Mouse (Mus musculus) spleen, adult 12 weeks (tissue): ENCODE measurements at regions not wholly inside any gene's neighbourhood (a gene's known extent, or its start where the extent isn't known, plus 50 kb on each side); places are given as distances from the start of the nearest gene placed in this dataset.

Experiments used
- DNase-seq: peaks from one replicate; pipeline ENCODE4 v3.0.0; 2022; ENCODE audit warnings: low spot score

GRCm38 (mm10) chr13:41694749-41695419, 89.2 kb downstream of the Tmem170b start:
- no peak for DNase-seq

- DNase-seq, result no peak
These were observed 91.2 kb downstream of the Tmem170b start for GRCm38 (mm10) chr13:41696767-41697445.

DNA sequence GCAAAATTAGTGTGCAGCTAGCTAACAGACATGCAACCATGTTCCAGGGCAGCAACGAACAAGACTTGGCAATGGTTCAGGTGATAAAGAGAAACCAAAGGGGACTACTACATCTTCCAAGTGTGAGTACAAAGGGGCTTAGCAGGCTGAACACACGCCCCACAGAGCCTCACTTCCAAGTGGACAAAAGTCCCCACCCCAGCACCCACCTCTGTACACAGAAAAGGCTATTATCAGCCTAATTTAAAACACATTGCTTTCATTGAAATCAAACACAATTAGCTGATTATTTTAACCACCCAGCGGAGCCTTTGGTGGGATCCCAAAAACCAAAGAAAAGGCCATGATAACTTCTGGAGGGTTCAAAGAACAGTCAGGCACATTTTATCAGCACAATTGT, 95.6 kb downstream of the Tmem170b start:
- DNase-seq, result no peak

DNA sequence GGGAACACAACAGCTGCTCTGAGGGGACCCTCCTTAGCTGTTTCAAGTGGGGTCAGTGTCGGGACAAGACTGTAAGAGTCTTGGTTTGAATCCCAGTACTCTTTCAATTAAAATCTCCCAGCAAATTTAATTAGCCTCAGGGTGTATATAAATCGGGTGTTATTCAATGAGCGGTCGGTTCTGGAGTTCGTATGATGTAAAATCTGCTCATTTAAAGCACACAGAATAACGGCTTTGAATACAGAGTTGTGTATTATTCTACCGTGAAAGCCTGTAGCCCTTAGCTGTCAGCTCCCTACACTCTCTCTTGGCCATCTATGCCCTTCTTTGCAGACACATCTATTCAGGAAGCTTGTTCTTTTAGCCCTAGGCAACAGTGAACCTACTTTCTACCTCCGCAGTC, 96.1 kb downstream of the Tmem170b start:
- no peak for DNase-seq

DNA sequence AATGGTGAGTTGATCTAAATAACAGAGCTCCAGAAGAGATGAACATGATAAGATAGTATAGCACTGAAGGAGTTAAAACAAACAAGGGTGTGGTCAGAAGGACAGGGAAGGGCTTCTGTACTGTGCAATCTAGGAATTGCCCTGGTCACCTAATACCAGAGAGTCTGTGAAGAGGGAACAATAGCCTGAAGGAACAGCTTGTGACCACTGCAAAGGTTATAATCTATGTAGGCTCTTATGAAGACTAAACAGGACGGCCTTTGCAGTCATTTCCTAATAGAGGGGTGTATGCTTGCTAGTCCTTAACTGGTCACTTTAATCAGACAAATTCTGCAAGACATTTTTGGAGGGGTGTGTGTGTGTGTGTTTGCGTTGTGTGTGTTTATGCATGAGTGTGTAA, 97.5 kb downstream of the Tmem170b start:
- no peak for DNase-seq

DNA sequence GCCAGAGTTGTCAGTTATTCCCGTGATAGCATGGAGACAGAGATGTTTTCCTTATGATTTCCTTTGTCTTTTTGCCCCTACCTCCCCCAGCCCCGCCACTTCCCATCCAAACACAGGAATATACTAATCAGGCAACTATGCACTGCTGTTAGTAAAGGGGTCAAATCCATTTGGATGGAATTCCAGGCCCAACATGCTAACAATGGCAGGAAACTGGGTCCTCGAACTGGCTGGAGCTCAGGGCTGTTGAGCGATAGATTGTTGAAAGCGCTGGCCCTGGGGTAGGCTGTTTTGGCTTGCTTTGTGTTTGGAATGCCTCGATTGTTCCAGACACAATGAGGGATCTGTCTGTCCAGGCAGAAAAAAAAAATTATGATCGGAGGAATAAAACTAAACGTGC, 97.9 kb downstream of the Tmem170b start:
- DNase-seq, result no peak

DNA sequence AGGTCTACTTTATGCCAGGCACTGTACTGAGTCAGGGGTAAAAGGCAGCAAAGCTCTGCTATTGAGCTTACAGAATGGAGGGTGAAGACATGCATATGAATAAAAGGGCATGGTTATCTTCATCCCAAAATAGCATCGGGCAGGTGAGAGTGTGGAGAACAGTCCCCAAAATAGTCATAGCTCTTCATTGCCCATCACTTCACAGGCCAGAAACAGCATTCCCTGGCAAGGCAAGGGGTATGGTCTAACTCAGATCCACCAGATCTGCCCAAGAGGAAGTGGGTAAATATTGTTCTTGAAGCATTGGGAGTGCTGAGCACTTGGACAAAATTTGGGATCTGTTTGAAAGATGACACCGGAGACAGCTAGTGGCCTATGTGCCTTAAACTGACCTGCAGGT, 99.1 kb downstream of the Tmem170b start:
- no peak for DNase-seq

DNA sequence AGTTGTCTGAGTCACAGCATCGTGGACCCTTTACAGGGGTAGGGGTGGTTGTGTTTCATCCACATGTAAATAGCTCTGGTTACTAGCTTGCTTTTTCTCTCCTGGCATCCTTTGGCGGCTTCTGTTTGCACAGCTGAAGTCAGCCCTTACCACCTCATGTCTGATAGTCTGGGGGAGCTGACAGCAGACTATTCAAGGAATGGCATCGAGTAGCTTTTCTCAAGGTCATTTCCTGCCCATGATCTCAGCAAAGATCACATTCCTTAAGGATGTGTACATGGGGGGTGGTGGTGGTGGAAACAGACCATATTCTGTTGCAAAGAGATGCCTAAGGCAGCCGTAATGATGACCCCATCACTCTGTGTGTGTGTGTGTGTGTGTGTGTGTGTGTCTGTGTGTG, 99.9 kb downstream of the Tmem170b start:
- DNase-seq, result no peak

DNA sequence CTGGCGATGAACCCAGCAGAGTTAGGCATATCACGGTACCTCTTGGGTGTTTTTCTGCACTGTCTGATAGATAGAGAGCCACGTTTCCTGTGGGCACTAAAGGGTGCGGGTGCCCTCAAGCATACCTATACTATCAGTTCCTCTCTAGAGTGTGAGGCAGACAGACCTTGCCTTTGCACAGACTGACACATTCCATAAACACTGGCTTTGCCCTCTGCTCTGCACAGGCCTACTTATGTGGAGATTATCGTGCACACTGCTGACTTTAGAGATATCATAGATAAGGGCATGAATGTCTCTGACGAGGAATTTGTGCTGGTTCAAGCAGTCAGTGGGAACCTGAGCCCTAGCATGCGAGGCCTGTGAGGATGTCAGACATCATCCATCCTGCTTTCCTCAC, 102.1 kb downstream of the Tmem170b start:
- no peak for DNase-seq

- no peak for DNase-seq
These were observed 103.4 kb downstream of the Tmem170b start for GRCm38 (mm10) chr13:41709071-41709470.

DNA sequence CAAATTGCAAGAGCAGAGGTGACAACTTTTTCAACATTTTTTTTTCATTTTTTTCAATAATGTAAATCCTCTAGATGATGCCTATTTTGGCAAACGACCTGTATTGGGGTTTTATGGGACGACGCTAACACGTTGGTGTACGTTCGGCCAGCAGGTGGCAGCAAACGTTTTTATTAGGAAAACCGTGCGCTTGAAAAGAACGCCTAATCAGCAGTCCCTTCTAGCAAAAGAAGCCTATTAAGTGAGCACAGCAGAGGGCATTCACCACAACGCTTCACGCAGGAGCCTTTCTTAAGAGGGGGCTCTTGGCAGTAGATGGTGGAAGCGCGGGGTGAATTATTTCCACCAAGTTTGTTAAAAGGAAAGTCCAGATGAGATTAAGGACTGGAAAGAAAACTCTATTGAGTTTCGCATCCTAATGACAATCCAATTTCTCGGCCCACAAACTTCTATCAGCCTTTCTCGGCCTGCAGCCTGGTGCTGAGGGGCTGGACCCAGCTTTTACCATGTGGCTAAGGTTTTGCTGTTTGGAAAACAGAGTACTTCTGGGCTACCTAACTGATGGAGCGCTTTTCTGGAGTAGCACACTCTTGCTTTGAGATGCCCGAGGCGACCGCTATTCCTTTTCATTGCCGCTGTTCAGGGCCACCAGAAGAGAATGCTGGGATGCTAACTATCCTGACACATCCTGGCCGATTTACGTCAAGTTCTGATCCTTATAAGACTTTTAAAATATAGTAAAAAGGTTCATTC, 103.9 kb downstream of the Tmem170b start:
- DNase-seq, result peak; percentile 19

GRCm38 (mm10) chr13:41712616-41713015, 106.9 kb downstream of the Tmem170b start:
- no peak for DNase-seq
